Mouse (Mus musculus) leukemia stem cell, adult 10-12 weeks (primary cell): ENCODE measurements around the gene Kcnrg. TPM values are rescaled to one million over a fixed set of nuclear protein-coding genes. Genes with fewer than 3 reads are reported as not detected.

Experiments used
- polyA plus RNA-seq: library from polyadenylated mRNA; stranded (reverse); fragments of >175 nt; gene quantifications from 2 replicates; pipeline ENCODE4 v1.2.3, GENCODE M21; 2012; ENCODE audit warnings: low replicate concordance

The Kcnrg gene
- polyA plus RNA-seq, result not detected in 2 replicates

GRCm38 (mm10) chr14:61607157-61607556 is at the start of gene Kcnrg:
Gene Kcnrg, plus strand, starts transcription at chr14:61607457.

GRCm38 (mm10) chr14:61597968-61598367 is 9.3 kb upstream of the Kcnrg start, which contains the start of gene Trim13:
Gene Trim13, plus strand, starts transcription at chr14:61598247.

Other genes starting within 250 kb of the Kcnrg start
- gene Ebpl, start 247.0 kb upstream of the Kcnrg start, polyA plus RNA-seq, result 0.48 and 0.77 TPM in 2 replicates
- gene Kpna3, start 167.6 kb upstream of the Kcnrg start, polyA plus RNA-seq, result 3.7 and 10.9 TPM in 2 replicates
- gene Spryd7, start 50.6 kb upstream of the Kcnrg start, polyA plus RNA-seq, result 2.3 and 3.8 TPM in 2 replicates
- 0.15 TPM in 1 of 2 replicates, not detected in the other for gene Trim13, start 9.2 kb upstream of the Kcnrg start, polyA plus RNA-seq